In the genomic region with DNA sequence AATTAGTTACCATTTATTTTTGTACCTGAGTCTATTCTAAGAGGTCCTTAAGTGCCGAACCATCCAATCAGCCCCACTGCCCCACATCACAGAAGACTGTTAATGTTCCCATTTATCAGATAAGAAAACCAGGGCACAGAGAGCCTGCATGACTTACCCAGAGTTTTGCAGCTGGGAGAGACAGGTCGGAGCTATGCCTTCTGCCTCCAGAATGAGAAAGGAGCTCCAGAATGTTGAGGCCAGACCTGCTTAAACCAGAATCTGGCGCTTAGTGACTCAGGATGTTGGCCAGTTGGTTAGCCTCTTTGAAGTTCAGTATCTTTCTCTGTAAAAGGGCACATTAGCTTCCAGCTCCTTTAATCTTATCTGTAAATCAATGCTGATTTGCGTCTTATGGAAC, we compare ENCODE assay signal across 23 mouse cellular contexts.
DNase-seq lines count a peak whose midpoint lies in the region; ATAC-seq and TF ChIP-seq lines count a peak whose summit lies in the region.
"Had no signal": no experiment of that assay in that cellular context is flagged by ENCODE, and none has a peak within 500 bp of the region (broad histone marks: within the 10 kb centered on the region; RNA-seq: fewer than 3 reads in every experiment).

No protein-coding gene starts in this region.

- H3K27me3 ChIP-seq in kidney, embryonic 15.5 days, result no peaks in the 10 kb centered on the region
- H3K27me3 ChIP-seq in kidney, postnatal 0 days (ENCODE audit: insufficient read depth, low read length), result no peaks in the 10 kb centered on the region
- H3K27me3 ChIP-seq: CH12.LX; embryonic facial prominence, embryonic 12.5 days; forebrain, embryonic 13.5 days; forebrain, embryonic 15.5 days had no signal

- H3K27ac ChIP-seq in kidney, embryonic 15.5 days, result no peak overlapping the region
- H3K27ac ChIP-seq in kidney, postnatal 0 days, result no peak overlapping the region
- H3K27ac ChIP-seq: embryonic facial prominence, embryonic 10.5 days; embryonic facial prominence, embryonic 12.5 days; forebrain, embryonic 13.5 days; forebrain, embryonic 15.5 days had no signal

- 71% methylated on average over 4 of the region's 4 CpGs for WGBS in kidney, embryonic 15.5 days
- 60% methylated on average over 4 of the region's 4 CpGs for WGBS in kidney, postnatal 0 days

- no peak overlapping the region for H3K4me3 ChIP-seq in kidney, embryonic 15.5 days (replicated peaks)
- no peak overlapping the region for H3K4me3 ChIP-seq in kidney, postnatal 0 days (replicated peaks; ENCODE audit: low read depth, low read length)
- H3K4me3 ChIP-seq: embryonic facial prominence, embryonic 10.5 days; embryonic facial prominence, embryonic 12.5 days; forebrain, embryonic 13.5 days; forebrain, embryonic 15.5 days had no signal

- DNase-seq in heart, adult 11 months, result peak; percentile 79
- DNase-seq in heart, adult 8-10 months (ENCODE audit: low spot score), result no peak
- DNase-seq in kidney, postnatal 36 days, result no peak
- DNase-seq in kidney, postnatal 0 days (ENCODE audit: low spot score), result peak; percentile 20
- no peak for DNase-seq in kidney, adult 11 months
- DNase-seq in MN1 (ENCODE audit: low spot score), result peak; percentile 8
- DNase-seq in gastrocnemius, postnatal 25 days, result no peak
- DNase-seq: adrenal gland, postnatal 14 days; B cell, adult 2 months; cerebellum, adult 11-12 months; cerebellum, adult 2 months; cerebellum, adult 9-10 months; cerebellum, postnatal 10 days; cerebellum, postnatal 25 days had no signal

- no peak overlapping the region for H3K9ac ChIP-seq in kidney, embryonic 15.5 days
- no peak overlapping the region for H3K9ac ChIP-seq in kidney, postnatal 0 days (ENCODE audit: low read depth, low read length)
- H3K9ac ChIP-seq: embryonic facial prominence, embryonic 12.5 days; forebrain, embryonic 13.5 days; forebrain, embryonic 15.5 days had no signal

- TF ChIP-seq CTCF in kidney, postnatal 0 days (IDR thresholded peaks at IDR 0.05; ENCODE audit: low read depth), result no peak

- peaks cover 30% of the 10 kb centered on the region for H3K4me1 ChIP-seq in kidney, embryonic 15.5 days
- no peaks in the 10 kb centered on the region for H3K4me1 ChIP-seq in kidney, postnatal 0 days (replicated peaks; ENCODE audit: insufficient read depth, low read length)

- no peaks in the 10 kb centered on the region for H3K9me3 ChIP-seq in kidney, embryonic 15.5 days (replicated peaks)
- no peaks in the 10 kb centered on the region for H3K9me3 ChIP-seq in kidney, postnatal 0 days (replicated peaks; ENCODE audit: low read length)
- H3K9me3 ChIP-seq: embryonic facial prominence, embryonic 10.5 days; embryonic facial prominence, embryonic 12.5 days; forebrain, embryonic 13.5 days; forebrain, embryonic 15.5 days; G1E had no signal

- no peak overlapping the region for H3K4me2 ChIP-seq in kidney, embryonic 15.5 days
- H3K4me2 ChIP-seq in kidney, postnatal 0 days (ENCODE audit: low read length), result no peak overlapping the region
- H3K4me2 ChIP-seq: embryonic facial prominence, embryonic 12.5 days; forebrain, embryonic 13.5 days; forebrain, embryonic 15.5 days had no signal

- H3K36me3 ChIP-seq in kidney, embryonic 15.5 days, result no peaks in the 10 kb centered on the region
- H3K36me3 ChIP-seq in kidney, postnatal 0 days (ENCODE audit: insufficient read depth, low read length), result no peaks in the 10 kb centered on the region
- H3K36me3 ChIP-seq: forebrain, embryonic 15.5 days; G1E had no signal

- ATAC-seq in kidney, embryonic 15.5 days (replicated peaks; ENCODE audit: low FRiP score), result 0 out of 2 replicates have a peak, but pooled peaks have one; percentile 12
- peak; percentile 53; the same call in 1 of the 2 replicates for ATAC-seq in kidney, postnatal 0 days (replicated peaks; ENCODE audit: low FRiP score, low read depth)
- ATAC-seq: activated CD4-positive, CD25-positive, alpha-beta regulatory T cell, adult 4 months; CD4-positive, CD25-positive, alpha-beta regulatory T cell, adult 4 months; forebrain, embryonic 13.5 days; forebrain, embryonic 15.5 days had no signal

Comparison
In these comparisons a context has a peak if more than half of its experiments do, and no peak if none do; other contexts are left out.
1. DNase-seq: peak in heart, adult 11 months (single experiment), kidney, postnatal 0 days (single experiment) and MN1 (single experiment); none in heart, adult 8-10 months (single experiment), kidney, postnatal 36 days (0 of 2), kidney, adult 11 months (single experiment) and gastrocnemius, postnatal 25 days (single experiment).